Mouse (Mus musculus): ENCODE data around the gene Ncor1.
"Not testable (repeated sequence)": the region's sequence is repeated elsewhere in the genome, so short reads cannot be mapped to it uniquely, and the experiment has no call there.

The Ncor1 gene

DNA sequence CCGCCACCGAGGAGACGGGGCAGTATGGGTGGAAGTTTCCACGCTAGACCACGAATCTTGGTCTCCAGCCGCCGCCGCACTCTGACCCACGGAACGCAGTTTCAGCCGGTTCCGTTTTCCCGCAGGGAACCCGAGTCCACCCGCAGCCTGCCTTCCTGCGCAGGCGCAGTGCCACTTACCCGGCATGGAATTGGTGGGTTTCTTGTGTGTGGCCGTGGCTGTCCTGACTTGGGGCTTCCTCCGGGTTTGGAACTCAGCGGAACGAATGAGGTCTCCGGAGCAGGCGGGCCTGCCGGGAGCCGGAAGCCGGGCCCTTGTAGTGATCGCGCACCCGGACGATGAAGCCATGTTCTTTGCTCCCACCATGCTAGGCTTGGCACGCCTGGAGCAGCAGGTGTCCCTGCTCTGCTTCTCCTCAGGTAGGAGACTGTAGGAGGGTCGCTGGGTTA is at the start of gene Ncor1, which contains the start of gene Pigl:
TSS of gene Ncor1 (minus strand) at position 266 of the 449 bp plus-strand sequence.
TSS of gene Pigl (plus strand) at position 185 of the 449 bp plus-strand sequence.
- DNase-seq (ENCODE audit: low read depth, low spot score) = peak; percentile 80

DNA sequence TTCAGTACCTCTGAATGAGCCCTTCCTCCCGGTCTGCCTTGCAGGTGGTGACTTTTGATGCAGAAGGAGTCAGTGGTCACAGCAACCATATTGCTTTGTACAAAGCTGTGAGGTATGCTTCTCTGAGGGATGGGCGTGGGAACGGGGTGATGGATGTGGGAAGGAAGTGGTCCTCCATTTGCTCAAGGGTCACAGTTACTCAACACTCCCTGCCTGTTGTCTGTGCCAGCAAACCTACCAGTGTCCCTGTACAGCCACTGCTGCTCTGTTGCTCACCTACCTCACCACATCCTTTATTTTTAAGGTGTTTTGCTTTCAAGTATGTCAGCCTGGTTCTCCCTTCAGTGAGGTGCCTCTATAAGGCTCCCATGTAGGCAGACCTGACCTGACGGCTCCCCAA is 49.3 kb upstream of the Ncor1 start:
- DNase-seq (ENCODE audit: low read depth, low spot score) = peak; percentile 33

DNA sequence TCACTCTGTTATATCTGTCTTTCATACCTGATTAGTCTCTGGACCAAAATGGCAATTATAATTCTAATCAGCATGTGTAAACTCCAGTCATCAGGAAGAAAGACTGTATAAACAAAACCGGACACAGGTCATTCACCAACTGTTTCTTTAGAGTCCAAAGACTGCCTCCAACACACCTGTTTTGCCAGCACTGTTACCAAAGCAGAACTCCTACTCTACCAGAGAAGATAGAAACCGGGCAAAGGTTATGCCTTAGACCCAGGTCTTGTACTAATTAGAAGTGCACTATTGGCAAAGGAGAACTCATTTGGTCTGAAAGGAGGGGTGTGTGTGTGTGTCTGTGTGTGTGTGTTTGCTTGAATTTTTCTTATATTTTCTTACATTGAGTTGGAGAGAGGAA is 42.2 kb upstream of the Ncor1 start:
- DNase-seq (ENCODE audit: low read depth, low spot score) = no peak

DNA sequence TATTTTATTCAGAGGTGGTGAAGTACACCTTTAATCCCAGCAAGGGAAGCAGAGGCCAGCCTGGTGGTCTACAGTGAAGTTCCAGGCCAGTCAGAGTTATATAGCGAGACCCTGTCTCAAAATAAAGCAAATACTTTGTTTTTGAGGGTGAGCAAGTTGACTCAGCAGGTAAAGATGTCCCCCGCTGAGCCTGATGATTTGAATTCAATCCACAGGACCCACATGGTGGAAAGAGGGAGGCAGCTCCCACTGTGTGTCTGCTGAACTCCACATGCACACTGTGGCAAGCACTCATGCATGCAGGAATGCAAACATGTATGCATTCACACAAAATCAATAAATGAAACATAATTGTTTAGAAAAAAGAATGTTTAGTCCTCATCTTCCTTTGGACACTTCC is 40.5 kb upstream of the Ncor1 start:
- no peak for DNase-seq (ENCODE audit: low read depth, low spot score)

DNA sequence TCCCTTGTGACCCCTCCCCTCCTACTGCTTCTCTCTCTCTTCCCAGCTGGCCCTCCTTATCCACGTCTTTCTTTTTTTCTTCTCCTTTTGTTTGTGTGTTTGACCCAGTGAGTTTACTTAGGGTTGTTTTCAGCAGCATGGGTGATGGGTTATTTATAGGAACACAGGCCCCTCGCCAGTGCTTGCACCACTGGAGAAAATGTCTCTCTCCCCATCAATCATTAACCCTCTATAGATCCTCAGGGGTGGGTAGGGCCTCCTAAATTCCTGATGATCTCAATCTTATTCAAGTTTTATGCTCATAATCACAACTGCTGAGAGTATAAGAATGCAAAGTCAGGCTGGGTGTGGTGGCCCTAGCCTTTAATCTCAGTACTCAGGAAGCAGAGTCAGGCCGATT is 38.8 kb upstream of the Ncor1 start:
- no peak for DNase-seq (ENCODE audit: low read depth, low spot score)

DNA sequence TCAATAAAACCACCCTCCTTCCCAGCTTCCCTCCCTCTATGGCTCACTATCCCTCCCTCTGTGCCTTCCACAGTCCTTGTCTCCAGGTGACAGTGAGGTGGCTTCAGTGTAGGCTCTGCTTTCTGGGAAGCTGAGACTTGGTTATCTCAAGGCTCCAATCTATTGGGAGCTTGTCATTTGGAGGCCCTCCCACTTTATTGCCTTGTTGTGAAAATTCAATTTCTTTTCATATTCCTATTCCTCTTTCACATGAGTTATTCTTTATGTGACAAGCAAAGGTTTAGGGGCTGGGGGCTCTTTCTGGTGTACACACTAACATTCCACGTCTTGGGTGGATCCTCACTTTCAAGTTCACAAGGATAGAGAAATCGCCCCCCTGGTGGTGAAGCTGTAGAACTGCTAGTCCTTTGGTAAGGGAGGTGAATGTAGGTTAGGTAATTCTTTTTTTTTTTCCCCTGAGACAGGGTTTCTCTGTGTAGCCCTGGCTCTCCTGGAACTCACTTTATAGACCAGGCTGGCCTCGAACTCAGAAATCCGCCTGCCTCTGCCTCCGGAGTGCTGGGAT is 37.9 kb upstream of the Ncor1 start:
- peak; percentile 79 for DNase-seq (ENCODE audit: low read depth, low spot score)

DNA sequence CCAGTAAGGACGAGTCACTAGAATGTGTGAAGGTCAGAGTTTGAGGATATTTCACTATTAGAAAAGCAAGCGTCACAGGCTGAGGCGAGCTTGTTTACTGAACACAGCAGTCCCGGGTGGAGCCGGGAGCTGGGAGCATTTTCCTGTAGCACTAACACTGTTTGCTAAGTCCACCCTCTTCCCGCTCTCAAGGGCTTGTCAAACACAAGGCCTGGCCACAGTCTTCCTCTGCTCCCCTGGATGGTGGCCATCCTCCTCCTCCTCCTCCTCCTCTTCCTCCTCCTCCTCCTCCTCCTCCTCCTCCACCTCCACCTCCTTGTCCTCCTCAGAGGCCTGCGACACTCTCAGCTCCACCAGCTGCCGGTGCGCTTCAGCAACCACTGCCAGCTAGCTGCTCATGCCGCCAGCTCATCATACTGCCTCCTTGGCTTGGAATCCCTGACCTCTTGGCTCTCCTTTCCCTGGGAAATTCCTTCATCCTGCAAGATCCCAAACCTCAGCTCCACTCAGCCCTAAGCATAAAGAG is 37.0 kb upstream of the Ncor1 start:
- DNase-seq (ENCODE audit: low read depth, low spot score) = peak; percentile 29

DNA sequence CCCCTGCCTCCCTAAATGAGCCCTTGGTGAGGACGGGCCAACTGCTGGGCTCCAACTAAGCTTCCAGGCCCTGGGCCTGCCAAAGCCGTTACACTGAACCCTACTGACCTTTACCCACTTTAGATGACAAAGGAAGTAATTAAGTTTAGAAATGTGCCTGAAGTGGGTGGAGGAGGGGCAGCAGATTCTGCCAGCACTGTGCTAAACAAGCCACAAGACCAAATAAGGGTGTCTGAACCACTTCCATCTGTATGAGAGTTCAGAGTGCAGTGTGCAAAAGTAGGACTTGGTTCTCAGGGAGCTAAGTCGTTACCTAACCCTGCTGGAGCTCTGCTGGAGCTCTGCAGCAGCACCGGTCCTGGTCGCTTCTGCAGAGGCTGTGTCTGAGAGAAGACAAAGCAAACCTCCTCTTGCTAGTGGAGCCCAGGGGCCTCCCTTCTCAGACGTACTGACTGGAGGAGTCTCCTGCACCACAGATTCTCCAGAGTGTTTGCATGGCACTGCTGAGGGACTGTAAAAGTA is 36.5 kb upstream of the Ncor1 start:
- DNase-seq (ENCODE audit: low read depth, low spot score) = peak; percentile 84

DNA sequence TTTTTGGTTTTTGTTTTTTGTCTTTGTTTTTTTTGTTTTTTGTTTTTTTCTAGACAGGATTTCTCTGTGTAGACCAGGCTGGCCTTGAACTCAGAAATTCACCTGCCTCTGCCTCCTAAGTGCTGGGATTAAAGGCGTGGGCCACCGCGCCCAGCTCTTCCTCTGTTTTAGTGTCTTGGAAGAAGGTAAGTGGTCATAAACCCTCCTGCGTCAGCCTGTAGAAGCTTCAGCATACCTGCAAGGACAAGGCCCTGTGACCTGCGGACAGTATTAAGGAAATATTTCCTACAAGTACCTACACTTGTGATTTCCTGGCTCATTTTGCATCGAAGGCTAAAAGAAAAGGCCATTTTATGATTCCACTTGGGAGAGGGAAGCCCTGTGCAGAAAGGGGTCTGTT is 35.4 kb upstream of the Ncor1 start:
- DNase-seq (ENCODE audit: low read depth, low spot score) = no peak

DNA sequence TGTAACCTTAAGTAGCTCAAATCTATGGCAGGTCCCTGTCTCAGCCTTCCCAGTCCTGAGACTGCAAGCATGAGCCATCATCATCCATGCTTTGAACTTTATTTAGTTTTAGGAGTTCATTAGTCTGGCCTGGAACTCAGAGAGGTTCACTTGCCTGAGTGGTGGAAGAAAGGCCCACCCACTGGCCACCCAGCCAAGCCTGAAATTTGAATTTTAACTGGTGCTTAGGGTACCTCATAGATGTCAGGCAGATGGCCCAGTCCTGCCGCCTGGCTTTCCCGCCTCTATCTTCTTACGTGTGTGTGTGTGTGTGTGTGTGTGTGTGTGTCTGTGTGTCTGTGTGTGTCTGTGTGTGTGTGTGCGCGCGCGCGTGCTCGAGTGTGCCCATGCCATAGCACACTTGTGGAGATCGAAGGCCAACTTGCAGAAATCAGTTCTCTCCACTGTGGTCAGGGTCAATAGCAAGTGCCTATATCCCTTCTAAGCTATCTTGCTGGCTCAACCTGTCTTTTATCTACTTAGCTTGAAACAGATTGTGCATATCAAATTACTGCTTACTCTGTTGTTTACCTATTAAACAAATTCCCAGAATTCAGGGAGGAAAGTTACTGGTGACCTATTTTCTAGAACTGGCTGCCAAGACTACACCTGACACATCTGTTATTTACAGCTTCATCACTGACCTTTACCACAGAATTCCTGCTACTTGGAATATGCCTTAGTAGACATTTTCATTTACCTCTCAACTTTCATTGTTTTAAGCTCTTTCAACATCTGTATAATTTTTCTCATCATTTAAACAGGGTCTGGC is 29.4 kb upstream of the Ncor1 start:
- DNase-seq (ENCODE audit: low read depth, low spot score) = no peak

DNA sequence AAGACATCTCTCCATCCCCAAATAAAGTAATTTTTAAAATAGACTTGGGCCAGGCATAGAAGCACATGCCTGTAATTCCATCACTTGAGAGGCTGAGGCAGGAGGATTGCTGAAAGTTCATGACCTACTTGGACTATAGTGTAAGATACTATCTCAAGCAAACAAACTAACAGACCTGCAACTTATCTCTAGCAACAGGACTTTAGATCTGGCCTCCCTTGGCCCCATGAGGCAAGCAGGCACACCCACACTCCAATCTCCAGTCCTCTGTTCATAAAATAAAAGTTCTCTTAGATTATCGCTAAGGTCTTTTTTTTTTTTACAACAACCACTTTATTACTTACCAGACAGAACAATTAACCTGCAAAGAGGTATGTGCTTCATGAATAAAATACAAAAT is 28.6 kb upstream of the Ncor1 start:
- DNase-seq (ENCODE audit: low read depth, low spot score) = no peak

DNA sequence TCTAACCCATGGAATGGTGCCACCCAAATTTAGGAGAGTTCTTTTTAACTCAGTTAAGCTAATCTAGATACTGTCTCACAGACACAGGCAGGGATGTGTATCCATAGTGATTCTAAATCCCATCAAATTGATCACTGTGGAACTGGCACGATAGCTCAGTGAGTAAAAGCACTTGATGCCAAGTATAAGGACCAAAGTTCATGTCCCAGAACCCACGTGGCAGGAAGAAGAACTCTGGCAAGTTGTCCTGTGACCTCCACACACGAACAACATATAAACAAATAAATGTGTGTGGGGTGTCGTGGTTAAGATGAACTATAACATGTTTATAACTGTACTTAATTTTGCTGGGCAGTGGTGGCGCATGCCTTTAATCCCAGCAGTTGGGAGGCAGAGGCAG is 21.2 kb upstream of the Ncor1 start:
- no peak for DNase-seq (ENCODE audit: low read depth, low spot score)

DNA sequence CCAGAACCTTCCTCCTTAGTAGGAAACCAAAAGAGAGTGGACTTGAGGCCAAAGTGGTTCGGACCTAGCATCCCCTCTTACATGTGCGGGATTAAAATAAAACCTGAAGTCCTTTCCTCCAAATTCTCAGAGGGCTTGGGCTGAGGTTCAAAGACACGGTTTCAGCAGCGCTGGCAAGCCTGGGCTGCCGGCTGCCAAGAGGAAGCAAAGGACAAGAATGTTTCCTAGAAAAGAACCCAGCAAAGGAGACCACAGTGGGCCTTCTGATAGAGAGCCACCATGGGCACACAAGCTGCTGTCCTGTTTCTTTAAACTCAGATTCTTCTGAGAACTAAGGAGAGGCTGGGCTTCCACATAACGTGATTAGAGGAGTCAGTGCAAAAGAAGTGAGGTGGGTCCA is 20.6 kb upstream of the Ncor1 start:
- DNase-seq (ENCODE audit: low read depth, low spot score) = no peak

DNA sequence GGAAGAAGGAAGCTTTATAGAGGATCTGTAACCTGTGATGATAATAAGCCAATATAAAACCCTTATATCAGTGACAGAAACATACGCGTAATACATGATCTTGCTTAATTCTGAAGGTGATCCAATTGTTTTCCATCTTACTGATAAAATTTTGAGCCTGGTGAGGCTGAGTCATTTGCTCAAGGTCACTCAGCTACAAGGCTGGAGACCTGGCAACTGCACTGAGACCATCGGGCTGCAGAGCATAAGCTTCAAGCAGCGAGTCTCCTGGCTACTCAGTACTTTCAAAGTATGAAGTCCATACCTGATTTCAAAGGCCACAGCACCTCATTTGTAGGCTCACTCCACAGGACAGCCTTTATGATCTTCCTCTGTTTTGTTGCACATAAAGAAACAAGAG is 17.8 kb upstream of the Ncor1 start:
- no peak for DNase-seq (ENCODE audit: low read depth, low spot score)

DNA sequence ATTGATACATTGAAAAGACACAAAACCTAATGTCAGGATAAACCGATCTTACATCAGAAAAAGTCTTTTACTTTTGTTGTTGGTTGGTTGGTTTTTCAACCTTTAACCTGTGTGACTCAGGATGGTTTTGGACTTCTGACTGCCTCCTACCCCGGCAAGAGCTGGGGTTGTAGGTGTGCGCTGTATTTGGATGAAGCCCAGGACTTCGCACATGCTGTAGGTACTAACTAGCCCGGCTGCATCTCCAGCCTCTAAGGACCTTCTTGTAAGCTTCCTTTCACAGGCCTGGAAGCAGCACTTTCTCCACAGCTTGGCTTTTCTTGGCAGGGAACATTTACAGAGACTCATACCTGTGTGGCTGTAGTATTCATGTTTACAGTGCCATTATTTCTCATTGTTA is 15.2 kb upstream of the Ncor1 start:
- DNase-seq (ENCODE audit: low read depth, low spot score) = no peak

DNA sequence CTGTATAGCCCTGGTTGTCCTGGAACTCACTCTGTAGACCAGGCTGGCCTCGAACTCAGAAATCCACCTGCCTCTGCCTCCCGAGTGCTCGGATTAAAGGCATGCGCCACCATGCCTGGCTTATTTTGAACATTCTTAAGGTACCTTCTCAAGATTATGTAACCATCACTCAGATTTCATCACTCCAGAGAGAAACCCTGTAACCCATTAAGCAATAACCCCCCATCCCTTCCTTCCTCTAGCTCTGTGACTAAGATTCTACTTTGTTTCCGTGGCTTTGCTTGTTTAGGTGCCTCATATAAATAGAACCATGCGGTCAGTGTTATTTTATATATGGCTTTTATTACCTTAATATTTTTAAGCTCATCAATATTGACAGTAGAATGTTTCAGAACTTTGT is 12.1 kb upstream of the Ncor1 start:
- no peak for DNase-seq (ENCODE audit: low read depth, low spot score)

DNA sequence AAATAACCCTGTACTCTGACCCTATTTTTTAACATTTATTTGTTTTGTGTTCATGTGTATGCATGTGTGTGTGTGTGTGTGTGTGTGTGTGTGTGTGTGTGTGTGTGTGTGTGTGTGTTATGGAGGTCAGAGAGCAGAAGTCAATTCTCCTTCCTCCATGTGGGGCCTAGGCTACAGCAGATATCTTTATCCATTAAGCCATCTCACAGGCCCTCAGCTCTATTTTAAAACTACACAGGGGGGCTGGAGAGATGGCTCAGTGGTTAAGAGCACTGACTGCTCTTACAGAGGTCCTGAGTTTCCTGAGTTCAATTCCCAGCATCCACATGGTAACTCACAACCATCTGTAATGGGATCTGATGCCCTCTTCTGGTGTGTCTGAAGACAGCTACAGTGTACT is 8.9 kb upstream of the Ncor1 start:
- not testable (repeated sequence) for DNase-seq (ENCODE audit: low read depth, low spot score)

DNA sequence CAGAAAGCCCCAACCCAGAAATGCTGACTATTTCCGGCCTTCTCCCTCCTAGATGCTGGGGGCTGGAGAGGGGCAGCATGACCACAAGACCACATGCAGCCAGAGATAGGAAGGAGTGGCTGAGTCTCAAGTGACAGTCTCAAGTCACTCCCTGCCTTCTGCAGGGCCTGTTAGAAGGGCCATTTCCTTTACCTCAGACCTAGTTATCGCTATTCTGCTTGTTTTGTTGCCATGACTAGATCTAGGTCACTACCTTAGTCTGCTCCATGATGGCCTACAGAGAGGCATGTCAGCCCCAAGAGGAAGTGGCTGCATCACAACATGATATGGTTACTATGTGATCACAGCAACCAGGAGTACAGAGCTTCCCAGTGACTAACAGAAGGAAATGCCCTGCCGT is 8.2 kb upstream of the Ncor1 start:
- DNase-seq (ENCODE audit: low read depth, low spot score) = peak; percentile 65

DNA sequence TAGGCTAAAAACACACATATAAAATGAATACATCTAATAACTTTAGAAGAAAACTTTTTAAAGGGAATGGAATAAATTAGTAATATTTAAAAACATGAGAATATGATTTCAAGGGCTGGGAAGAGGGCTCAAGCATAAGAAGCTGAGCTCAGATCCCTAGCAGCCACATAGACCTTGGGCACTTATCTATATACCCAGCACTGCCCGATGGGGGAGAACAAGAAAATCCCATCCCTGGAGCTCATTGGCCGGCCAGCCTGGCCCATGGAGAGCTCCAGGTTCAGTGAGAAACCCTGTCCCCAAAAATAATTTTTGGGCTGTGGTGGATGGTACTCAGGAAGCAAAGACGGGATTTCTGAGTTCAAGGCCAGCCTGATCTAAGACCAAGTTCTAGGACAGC is 7.5 kb upstream of the Ncor1 start:
- no peak for DNase-seq (ENCODE audit: low read depth, low spot score)

DNA sequence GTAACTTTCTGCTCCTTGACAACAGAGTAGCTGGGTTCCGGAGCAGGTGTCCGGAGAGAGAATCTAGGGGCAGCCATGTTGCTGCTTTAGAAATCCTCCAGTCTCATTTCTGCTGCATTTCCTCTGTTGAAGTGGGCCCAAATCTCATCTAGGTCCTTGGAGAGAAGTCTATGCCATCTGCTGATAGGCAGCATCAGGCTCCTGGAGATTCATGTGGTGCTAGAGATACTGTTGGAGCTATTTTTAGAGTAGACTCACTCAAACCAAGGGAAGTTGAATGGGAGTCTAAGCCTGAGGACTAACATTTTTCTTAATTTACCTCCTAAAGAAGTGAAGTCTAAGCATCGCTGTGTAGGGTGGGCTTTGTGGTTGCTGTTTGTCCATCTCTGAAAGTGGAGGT is 6.4 kb upstream of the Ncor1 start:
- DNase-seq (ENCODE audit: low read depth, low spot score) = no peak

DNA sequence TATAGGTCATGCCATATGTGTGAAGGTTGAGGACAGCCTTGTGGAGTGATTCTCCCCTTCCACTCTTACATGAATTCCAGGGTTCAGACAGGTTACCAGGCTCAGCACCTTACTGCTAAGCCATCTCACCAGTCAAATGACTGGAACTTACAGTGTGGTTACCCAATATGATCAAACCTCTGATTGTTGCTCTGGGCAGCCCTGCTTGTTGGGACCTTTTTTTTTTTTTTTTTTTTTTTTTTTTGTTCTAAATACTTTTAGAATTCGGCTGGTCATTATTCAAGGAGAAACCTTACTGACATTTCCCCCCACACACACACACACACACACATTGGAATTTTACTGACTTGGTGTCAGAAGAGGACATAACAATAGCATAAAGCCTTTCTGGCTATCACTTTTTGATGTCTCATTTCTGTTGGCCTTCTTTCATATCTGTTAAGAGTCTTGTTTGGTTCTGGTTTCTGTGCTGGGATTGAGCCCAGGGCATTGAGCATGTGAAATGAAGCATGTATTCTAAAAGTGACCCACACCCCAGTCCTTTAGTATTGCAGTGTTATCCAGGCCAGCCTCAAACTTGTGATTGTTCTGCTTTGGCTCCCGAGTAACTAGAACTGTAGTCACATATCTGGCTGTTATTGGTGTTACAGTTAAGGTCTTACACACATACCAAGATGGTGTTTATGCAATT is 5.0 kb upstream of the Ncor1 start:
- no peak for DNase-seq (ENCODE audit: low read depth, low spot score)

DNA sequence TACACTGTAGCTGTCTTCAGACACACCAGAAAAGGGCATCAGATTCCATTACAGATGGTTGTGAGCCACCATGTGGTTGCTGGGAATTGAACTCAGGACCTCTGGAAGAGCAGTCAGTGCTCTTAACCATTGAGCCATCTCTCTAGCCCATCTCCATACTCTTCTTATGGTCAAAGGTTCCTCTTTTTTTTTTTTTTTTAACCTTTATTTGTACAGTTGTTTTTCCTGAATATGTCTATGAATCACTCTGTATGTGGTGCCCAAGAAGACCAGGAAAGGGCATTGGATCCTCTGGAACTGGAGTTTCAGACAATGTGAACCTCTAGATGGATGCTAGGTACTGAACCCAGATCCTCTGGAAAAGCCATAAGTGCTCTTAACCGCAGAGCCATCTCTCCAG is 4.2 kb upstream of the Ncor1 start:
- not testable (repeated sequence) for DNase-seq (ENCODE audit: low read depth, low spot score)

All from CD4-positive, CD25-positive, alpha-beta regulatory T cell, adult 2 months (primary cell).